Mouse (Mus musculus): ENCODE data around the gene Sptssa. TPM values are rescaled to one million over a fixed set of nuclear protein-coding genes. Genes with fewer than 3 reads are reported as not detected.

Gene Sptssa
- polyA plus RNA-seq, 1 experiment from 2014 or later = 186 TPM

- Histone ChIP-seq H3K27ac (replicated peaks) (no peak overlapping the region), H3K4me2 (no peak overlapping the region), H3K36me3 (no peaks in the 10 kb centered on the region; the same call in 1 of the 2 replicates), H3K27me3 (no peaks in the 10 kb centered on the region), H3K4me3 (no peak overlapping the region), H3K4me1 (replicated peaks) (peaks cover 33% of the 10 kb centered on the region), H3K9ac (no peak overlapping the region), H3K9me3 (no peaks in the 10 kb centered on the region)
- WGBS = 80% methylated on average over 12 of the region's 12 CpGs
- no peak for ATAC-seq (ENCODE audit: low FRiP score, low read depth)
Observed at GRCm38 (mm10) chr12:54652346-54652745, 4.0 kb downstream of the Sptssa start.

- 57% methylated on average over 8 of the region's 8 CpGs for WGBS
- ATAC-seq (ENCODE audit: low FRiP score, low read depth) = no peak
- H3K4me2 ChIP-seq = no peak overlapping the region
- H3K4me1 ChIP-seq (replicated peaks) = peaks cover 28% of the 10 kb centered on the region
- no peaks in the 10 kb centered on the region; the same call in 1 of the 2 replicates for H3K36me3 ChIP-seq
- H3K4me3 ChIP-seq = no peak overlapping the region
- H3K27me3 ChIP-seq = no peaks in the 10 kb centered on the region
- no peaks in the 10 kb centered on the region for H3K9me3 ChIP-seq
- H3K27ac ChIP-seq (replicated peaks) = no peak overlapping the region
- H3K9ac ChIP-seq = no peak overlapping the region
Observed at GRCm38 (mm10) chr12:54651820-54652219, 4.6 kb downstream of the Sptssa start.

GRCm38 (mm10) chr12:54651158-54651557 is 5.2 kb downstream of the Sptssa start:
- Histone ChIP-seq H3K27me3 (no peaks in the 10 kb centered on the region), H3K4me1 (replicated peaks) (peaks cover 26% of the 10 kb centered on the region), H3K4me2 (no peak overlapping the region), H3K36me3 (peaks cover 2% of the 10 kb centered on the region; the same call in 1 of the 2 replicates), H3K4me3 (no peak overlapping the region), H3K9me3 (no peaks in the 10 kb centered on the region), H3K27ac (replicated peaks) (no peak overlapping the region; the same call in 1 of the 2 replicates), H3K9ac (no peak overlapping the region)
- WGBS = 28% methylated on average over 1 of the region's 1 CpGs
- ATAC-seq (ENCODE audit: low FRiP score, low read depth) = no peak

GRCm38 (mm10) chr12:54644947-54645346 is 11.4 kb downstream of the Sptssa start:
- Histone ChIP-seq H3K27me3 (no peaks in the 10 kb centered on the region), H3K36me3 (peaks cover 2% of the 10 kb centered on the region; the same call in 1 of the 2 replicates), H3K4me2 (no peak overlapping the region), H3K9me3 (no peaks in the 10 kb centered on the region), H3K27ac (replicated peaks) (no peak overlapping the region), H3K9ac (no peak overlapping the region), H3K4me3 (no peak overlapping the region), H3K4me1 (replicated peaks) (no peaks in the 10 kb centered on the region)
- WGBS = 82% methylated on average over 2 of the region's 2 CpGs
- ATAC-seq (ENCODE audit: low FRiP score, low read depth) = no peak

- peaks cover 2% of the 10 kb centered on the region; the same call in 1 of the 2 replicates for H3K36me3 ChIP-seq
- no peak overlapping the region for H3K9ac ChIP-seq
- no peak overlapping the region for H3K4me2 ChIP-seq
- ATAC-seq (ENCODE audit: low FRiP score, low read depth) = no peak
- no peaks in the 10 kb centered on the region for H3K9me3 ChIP-seq
- H3K27ac ChIP-seq (replicated peaks) = no peak overlapping the region
- no peaks in the 10 kb centered on the region for H3K27me3 ChIP-seq
- no peak overlapping the region for H3K4me3 ChIP-seq
- H3K4me1 ChIP-seq (replicated peaks) = no peaks in the 10 kb centered on the region
- 72% methylated on average over 5 of the region's 5 CpGs for WGBS
Observed at GRCm38 (mm10) chr12:54643320-54643892, 13.0 kb downstream of the Sptssa start.

GRCm38 (mm10) chr12:54641374-54641773 is 15.0 kb downstream of the Sptssa start:
- Histone ChIP-seq H3K36me3 (0 out of 2 replicates have a peak, but pooled peaks cover 2% of the 10 kb centered on the region), H3K9ac (no peak overlapping the region), H3K4me1 (replicated peaks) (no peaks in the 10 kb centered on the region), H3K27me3 (no peaks in the 10 kb centered on the region), H3K27ac (replicated peaks) (no peak overlapping the region), H3K4me2 (no peak overlapping the region), H3K9me3 (no peaks in the 10 kb centered on the region), H3K4me3 (no peak overlapping the region)
- WGBS = 98% methylated on average over 4 of the region's 4 CpGs
- ATAC-seq (ENCODE audit: low FRiP score, low read depth) = no peak

GRCm38 (mm10) chr12:54640259-54640658 is 16.1 kb downstream of the Sptssa start:
- Histone ChIP-seq H3K4me2 (no peak overlapping the region), H3K9me3 (no peaks in the 10 kb centered on the region), H3K27me3 (no peaks in the 10 kb centered on the region), H3K27ac (replicated peaks) (no peak overlapping the region), H3K36me3 (no peaks in the 10 kb centered on the region), H3K4me1 (replicated peaks) (no peaks in the 10 kb centered on the region), H3K9ac (no peak overlapping the region), H3K4me3 (no peak overlapping the region)
- ATAC-seq (ENCODE audit: low FRiP score, low read depth) = no peak
- WGBS = 89% methylated on average over 6 of the region's 6 CpGs

GRCm38 (mm10) chr12:54637033-54637432 is 19.3 kb downstream of the Sptssa start:
- Histone ChIP-seq H3K4me2 (no peak overlapping the region), H3K4me3 (no peak overlapping the region), H3K36me3 (no peaks in the 10 kb centered on the region), H3K27me3 (no peaks in the 10 kb centered on the region), H3K9me3 (no peaks in the 10 kb centered on the region), H3K27ac (replicated peaks) (no peak overlapping the region), H3K4me1 (replicated peaks) (no peaks in the 10 kb centered on the region), H3K9ac (no peak overlapping the region)
- 76% methylated on average over 1 of the region's 1 CpGs for WGBS
- no peak for ATAC-seq (ENCODE audit: low FRiP score, low read depth)

GRCm38 (mm10) chr12:54632141-54632540 is 24.2 kb downstream of the Sptssa start:
- Histone ChIP-seq H3K27ac (replicated peaks) (no peak overlapping the region), H3K4me1 (replicated peaks) (no peaks in the 10 kb centered on the region), H3K36me3 (no peaks in the 10 kb centered on the region), H3K9me3 (no peaks in the 10 kb centered on the region), H3K4me2 (no peak overlapping the region), H3K27me3 (no peaks in the 10 kb centered on the region), H3K4me3 (no peak overlapping the region), H3K9ac (no peak overlapping the region)
- WGBS = 55% methylated on average over 2 of the region's 2 CpGs
- ATAC-seq (ENCODE audit: low FRiP score, low read depth) = no peak

- WGBS = 89% methylated on average over 2 of the region's 2 CpGs
- no peak for ATAC-seq (ENCODE audit: low FRiP score, low read depth)
- Histone ChIP-seq H3K9ac (no peak overlapping the region), H3K4me2 (no peak overlapping the region), H3K27me3 (no peaks in the 10 kb centered on the region), H3K4me3 (no peak overlapping the region), H3K4me1 (replicated peaks) (no peaks in the 10 kb centered on the region), H3K27ac (replicated peaks) (no peak overlapping the region), H3K9me3 (no peaks in the 10 kb centered on the region), H3K36me3 (no peaks in the 10 kb centered on the region)
Observed at GRCm38 (mm10) chr12:54621942-54622341, 34.4 kb downstream of the Sptssa start.

- 68% methylated on average over 13 of the region's 13 CpGs for WGBS
Observed at GRCm38 (mm10) chr12:54620042-54620705, 36.2 kb downstream of the Sptssa start.

GRCm38 (mm10) chr12:54608988-54609387 is 47.4 kb downstream of the Sptssa start:
- no peak overlapping the region for H3K27ac ChIP-seq (replicated peaks)

More at GRCm38 (mm10) chr12:54620042-54620705, 36.2 kb downstream of the Sptssa start:
- no peak for ATAC-seq (ENCODE audit: low FRiP score, low read depth)
- Histone ChIP-seq H3K36me3 (no peaks in the 10 kb centered on the region), H3K4me3 (no peak overlapping the region), H3K27me3 (no peaks in the 10 kb centered on the region), H3K4me2 (no peak overlapping the region), H3K9ac (no peak overlapping the region), H3K27ac (replicated peaks) (no peak overlapping the region), H3K9me3 (no peaks in the 10 kb centered on the region), H3K4me1 (replicated peaks) (no peaks in the 10 kb centered on the region)

More at GRCm38 (mm10) chr12:54608988-54609387, 47.4 kb downstream of the Sptssa start:
- H3K9me3 ChIP-seq = no peaks in the 10 kb centered on the region
- H3K36me3 ChIP-seq = no peaks in the 10 kb centered on the region
- 87% methylated on average over 6 of the region's 6 CpGs for WGBS
- no peaks in the 10 kb centered on the region for H3K4me1 ChIP-seq (replicated peaks)
- no peak overlapping the region for H3K4me3 ChIP-seq
- H3K27me3 ChIP-seq = no peaks in the 10 kb centered on the region
- H3K4me2 ChIP-seq = no peak overlapping the region
- ATAC-seq (ENCODE audit: low FRiP score, low read depth) = no peak
- no peak overlapping the region for H3K9ac ChIP-seq
